Mouse (Mus musculus) CD4-positive, CD25-positive, alpha-beta regulatory T cell, adult 9 weeks (primary cell): ENCODE results near the gene Stc2. TPM values are rescaled to one million over a fixed set of nuclear protein-coding genes. Genes with fewer than 3 reads are reported as not detected.

Experiments
- polyA plus RNA-seq: library from polyadenylated mRNA; unstranded; fragments of 100-300 nt; shearing (Covaris generic); gene quantifications from one replicate; pipeline ENCODE4 v1.2.1, GENCODE M21; 2017

Gene Stc2
- 1.0 TPM for polyA plus RNA-seq

GRCm38 (mm10) chr11:31369648-31370286 lies at the start of gene Stc2:
Stc2 (minus strand) TSS chr11:31370074.

Other genes starting within 250 kb of the Stc2 start
- not detected for gene Gm17332, start 187.6 kb downstream of the Stc2 start, polyA plus RNA-seq